Mouse (Mus musculus): ENCODE data around the gene Morn5.

Morn5 gene

DNA sequence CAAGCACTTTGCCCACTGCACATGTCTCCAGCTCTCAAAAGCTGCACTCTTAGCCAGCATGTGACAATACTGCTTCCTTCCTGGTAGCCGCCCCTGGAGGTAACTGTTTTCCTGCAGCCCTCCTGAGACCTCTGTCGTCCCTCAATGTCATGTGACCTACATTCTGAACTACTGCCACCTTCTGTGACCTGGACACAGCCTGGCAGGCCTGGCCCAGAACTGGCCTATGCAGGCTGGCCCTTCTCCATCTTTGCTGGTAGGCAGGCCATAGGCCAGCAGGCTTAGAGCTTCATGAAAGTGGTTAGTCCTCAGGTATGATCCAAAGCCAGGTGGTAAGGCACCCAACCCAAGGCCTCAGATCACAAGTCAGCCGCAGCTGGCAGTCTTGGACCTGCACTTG lies 24.5 kb downstream of the Morn5 start:
- DNase-seq: no peak

DNA sequence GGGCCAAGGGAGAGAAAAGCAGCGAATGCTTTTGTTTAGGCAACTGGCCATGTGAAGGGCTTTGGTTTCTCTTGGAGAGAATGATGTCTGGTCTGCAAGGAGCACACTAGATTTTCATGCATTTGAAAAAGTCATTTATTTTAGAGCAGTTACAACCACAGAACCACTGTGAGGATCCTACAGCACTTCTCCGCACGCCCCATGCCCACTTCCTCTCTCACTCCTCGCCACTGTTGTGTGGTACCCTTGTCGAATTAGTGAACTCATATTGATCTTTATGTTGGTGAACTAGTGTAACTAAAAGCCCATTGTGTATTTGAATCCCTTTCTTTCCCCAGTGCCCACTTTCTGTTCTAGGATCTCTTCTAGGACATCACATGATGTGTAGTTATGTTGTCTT lies 26.0 kb downstream of the Morn5 start:
- no peak for DNase-seq

DNA sequence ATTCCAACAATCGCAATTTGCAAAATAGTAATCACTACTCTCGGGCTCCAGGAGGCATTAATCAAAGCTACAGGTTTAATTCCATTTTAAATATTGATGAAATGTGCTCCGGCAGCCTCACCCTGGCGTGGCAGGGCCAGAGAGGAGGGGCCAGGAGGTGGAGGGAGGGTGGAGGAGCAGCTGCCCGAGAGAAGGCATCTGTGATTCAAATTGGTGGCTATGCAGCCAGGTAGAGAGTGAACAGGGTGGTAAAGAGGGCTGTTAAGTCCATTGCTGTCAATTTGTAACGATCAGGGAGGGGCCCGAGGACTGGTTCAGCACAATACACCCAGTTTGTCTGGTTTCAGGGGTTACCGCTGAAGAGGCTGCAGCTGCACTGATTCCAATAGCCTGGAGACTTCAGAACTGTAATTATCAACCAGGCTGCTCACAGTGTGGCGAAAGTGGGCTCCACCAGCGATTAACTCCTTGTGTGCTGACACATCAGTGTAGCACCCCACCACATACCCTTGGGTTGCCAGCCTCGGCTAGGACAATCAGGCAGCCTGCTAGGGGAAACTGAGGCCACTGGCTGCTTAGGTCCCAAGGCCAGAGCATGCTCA lies 28.0 kb downstream of the Morn5 start:
- no peak for DNase-seq

DNA sequence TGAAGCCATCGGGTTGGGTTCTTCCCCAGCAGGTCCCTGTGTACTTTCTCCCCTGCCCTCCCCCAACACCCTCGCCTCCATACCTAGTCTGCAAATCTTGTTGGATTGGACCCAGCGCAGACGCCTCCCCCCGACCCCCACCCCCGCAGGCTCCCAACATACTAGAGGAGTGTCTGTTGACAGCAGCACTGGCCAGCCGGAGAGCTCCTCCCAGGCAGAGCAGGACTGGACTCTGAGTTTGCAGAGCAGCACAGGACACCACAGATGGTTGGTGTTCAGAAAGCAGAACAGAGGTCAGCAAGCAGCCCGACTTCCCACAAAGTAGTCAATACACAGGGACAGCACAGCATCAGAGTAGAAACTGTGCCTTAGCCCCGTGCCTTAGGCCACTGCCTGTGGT lies 32.2 kb downstream of the Morn5 start:
- DNase-seq: no peak

DNA sequence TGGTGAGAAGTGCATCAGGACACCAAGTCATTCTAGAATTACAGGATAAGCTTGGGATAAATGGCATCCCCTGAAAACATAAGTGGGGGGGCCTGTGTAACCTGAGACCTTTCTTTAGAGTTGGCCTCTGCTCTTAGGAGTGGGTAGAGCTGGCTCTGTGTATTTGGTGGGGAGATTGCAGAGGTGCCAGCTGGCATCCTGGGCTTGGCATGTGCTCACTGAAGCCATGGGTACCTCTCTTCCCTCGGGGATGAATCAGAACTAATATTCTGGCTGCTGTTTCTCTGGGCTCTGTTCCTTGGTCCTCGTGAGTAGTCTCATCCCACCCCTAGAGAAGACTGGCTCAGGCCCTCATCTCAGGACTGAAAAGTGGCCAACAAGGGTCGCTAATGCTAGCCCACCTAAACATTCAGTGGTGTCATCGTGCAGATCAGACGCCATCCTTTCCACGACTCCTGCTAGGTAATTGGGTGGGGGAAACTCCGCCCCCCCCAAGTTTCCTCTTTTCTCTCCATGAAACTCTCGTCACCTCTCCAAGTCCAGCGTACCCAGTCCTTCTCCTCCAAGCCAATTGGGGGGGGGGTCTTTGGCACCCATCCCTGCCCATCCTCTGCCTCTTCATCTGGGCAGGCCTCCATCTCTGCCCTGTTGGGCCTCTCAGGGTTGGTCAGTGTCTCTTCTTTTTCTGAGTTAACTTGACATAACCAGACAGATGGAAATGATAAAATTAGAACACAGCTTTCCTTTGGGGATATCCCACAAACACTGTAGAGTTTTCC lies 33.7 kb downstream of the Morn5 start:
- no peak for DNase-seq

DNA sequence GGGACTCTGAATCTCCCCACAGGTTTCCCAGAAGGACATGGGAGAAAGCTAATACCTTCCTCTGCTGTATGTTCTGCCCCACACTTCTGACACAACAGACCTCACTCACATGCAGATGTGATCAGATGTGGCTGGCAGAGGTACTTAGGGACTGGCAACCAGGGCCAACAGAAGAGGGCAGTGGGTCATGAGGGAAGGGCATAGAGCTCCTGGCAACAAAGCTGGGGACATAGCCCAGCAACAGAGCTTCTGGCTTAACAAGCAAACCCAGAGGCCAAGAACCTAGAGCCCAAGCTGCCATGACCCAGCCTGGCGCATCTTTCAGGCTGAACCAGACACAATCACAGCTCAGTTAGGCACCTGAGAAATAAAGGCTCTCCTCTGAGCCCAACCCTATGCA lies 35.8 kb downstream of the Morn5 start:
- no peak for DNase-seq

DNA sequence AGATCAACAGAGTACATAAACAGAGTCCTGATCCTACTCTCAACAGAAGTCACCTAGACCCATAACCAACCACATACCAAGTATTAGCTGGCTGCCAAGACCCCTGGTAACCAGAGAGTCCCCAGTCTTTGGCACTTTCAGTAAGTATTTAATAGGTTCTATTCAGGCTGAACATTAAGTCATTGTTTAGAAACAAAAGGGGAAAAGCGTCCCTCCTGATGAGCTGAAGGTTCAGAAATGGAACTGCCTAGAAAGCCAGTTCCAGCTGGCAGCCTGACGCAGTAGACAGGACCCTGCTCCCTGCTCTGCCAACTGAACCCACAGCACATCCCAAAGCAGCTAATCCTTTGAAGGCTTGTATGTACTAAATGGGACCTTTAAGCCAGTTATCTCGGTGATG lies 39.9 kb downstream of the Morn5 start:
- DNase-seq: no peak

DNA sequence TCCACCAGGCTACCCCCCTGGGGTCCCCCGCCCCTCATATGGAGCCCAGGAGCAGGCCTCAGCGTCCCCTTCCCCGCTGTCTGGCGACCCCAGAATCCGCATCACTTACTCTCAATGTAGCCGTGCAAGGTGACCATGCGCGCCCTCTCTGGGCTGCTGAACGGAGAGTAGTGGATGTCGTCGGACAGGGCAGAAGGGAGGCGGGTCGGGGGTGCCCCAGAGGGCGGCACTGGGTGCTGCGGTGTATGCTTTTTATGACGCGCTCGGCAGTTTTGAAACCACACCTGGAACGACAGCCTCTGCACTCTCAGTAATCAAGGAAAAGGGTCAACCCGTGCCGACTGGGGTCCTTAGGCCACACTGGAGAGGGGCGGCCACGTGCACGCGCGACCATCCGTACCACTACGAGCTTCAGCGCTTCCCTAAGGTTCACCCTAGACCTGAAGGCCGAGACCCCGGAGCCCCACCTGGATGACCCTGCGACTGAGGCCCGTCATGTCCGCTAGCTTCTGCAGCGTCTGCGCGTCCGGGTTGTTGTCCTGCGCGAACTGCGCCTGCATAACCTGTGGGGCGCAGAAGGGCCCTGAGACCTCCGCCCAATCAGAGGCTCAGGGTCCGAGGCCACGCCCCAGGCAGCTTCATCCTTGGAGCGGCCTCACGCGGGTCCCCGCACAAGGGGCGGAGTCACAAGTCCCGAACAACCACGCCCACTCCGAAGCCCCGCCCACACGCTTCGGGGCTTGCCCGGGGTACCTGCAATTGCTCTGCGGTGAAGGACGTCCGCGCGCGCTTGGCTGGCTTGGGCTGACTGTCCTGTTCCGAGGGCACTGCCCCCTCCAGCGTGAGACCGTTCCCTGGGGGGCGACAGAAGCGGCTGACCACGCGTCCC lies 41.8 kb downstream of the Morn5 start:
- DNase-seq: no peak

DNA sequence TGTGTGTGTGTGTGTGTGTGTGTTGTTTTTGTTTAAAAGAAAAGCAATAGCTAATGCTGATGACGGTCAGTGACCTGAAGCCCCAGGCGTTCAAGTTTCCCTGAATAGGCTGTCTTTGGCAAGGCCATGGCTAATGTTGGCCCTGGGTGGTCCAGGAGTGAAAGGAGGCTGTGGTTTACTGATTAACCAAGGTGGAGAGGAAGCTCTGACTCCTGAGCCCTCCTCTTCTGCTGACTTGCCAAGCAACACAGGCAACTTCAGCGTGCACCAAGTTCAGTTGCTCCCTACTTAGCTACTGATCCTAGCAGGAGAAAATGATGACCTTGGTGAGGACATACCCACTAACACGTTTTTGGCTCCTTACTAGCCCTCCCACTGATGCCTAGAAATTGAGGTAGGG lies 43.5 kb downstream of the Morn5 start:
- no peak for DNase-seq

DNA sequence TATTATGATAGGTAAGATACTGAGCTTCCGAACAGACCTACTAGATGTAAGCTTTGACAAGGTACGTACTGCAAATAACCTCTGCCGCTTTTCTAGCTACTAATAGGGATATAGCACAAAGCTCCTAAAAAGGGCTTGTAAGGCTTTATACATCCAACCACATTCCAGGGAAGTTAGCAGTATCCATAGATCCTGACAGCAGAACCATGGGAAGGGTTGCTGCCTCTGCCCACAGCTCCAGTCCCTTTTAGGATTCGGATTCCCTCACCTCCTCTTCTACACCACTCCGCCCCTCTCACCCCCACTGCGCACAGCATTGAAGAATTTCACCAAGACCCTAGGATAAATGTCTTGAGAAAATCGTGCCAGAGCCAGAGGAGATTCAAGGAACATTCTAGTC lies 44.0 kb downstream of the Morn5 start:
- no peak for DNase-seq

DNA sequence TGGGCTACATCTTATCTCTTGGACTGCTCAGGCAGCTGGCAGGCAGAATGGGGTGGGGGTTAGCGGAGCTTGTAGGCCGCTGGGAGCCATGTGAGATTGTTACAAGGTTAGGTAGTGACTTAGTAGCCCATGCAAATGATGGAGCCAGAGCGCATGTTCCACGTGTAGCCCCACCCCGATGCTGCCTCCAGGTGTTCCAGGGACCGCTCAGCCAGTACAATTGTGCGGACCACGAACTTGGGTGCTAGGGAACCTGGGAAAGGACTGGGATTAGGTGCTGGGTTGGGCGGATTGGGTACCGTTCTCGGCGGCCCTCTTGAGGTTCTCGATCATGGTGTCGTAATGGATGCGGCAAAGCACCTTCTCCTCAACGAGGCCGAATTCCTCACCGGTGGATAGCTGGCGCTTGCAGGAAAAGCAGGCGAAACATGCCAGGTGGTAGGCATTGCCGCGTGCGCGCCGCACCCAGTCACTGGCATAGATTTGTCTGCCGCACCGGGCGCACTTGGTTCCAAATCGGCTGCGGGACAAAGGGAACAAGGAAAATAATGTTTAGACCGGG lies 44.7 kb downstream of the Morn5 start:
- DNase-seq: no peak

DNA sequence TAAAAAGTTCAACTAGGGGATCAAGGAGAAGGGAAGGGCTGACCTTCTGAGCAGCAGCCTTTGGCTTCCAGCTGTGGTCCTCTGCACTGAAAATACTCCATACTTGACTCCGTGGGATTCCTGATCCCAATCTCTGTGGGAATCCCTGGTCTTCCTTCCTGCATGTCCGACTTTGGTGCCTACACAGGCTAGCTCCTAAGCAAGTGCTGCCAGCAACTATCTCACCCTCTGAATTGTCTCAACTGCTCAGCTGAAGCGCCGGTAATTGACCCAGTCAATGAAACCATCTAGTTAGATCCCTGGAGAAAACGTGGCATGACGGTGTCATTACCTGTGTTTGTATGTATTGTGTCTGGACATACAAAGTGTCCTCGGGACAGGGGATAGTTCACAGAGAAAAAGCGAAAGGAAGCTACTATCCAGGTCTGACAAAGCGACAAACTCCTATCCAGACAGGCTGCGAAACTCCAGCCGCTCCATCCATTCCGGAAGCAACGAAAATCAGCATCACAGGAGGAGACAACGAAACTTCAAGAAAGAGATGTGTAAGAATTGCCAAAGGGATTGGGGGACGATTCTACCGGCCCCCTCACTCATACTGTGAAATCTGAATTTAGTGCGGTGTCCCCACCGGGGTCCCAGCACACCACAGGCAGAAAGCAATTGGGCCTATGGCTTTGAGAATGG lies 48.0 kb downstream of the Morn5 start:
- no peak for DNase-seq

DNA sequence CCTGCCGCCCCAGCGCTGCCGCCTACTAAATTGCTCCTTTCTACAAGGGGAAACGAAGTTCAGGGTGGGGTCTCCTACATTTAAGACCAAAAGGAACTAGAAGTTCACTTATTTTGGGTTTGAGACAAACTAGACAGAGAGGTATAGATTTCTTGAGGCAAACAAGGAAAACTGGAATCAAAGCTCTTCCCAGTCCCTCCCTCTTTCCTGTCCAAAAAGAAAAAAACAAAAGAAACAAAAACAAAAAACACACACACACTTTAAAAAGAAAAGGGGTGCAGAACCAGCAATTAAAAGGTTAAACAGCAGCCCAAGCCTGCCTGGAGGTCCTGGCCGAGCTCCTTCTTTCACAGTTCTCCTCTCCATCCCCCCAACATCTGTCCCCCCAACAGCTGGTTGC lies 48.8 kb downstream of the Morn5 start:
- no peak for DNase-seq

DNA sequence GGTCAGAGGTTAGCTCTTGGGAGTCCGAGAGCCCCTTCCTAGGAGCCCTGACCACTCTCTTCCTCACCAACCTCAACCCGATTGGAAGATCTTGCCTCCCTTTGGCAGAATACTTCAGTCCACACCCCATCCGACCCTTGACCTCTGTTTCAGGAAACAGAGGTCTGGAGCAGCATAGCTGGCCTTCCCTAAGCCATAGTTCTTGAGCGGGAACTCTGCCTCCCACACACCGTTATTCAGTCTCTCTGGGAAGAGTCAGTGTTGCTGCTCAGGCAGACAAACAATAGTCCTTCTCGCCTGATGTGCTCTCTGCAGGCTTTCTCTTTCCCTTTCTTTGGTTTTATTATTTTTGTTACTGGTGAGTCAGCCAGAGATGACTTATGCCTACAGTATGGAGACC lies 50.5 kb downstream of the Morn5 start:
- DNase-seq: no peak

DNA sequence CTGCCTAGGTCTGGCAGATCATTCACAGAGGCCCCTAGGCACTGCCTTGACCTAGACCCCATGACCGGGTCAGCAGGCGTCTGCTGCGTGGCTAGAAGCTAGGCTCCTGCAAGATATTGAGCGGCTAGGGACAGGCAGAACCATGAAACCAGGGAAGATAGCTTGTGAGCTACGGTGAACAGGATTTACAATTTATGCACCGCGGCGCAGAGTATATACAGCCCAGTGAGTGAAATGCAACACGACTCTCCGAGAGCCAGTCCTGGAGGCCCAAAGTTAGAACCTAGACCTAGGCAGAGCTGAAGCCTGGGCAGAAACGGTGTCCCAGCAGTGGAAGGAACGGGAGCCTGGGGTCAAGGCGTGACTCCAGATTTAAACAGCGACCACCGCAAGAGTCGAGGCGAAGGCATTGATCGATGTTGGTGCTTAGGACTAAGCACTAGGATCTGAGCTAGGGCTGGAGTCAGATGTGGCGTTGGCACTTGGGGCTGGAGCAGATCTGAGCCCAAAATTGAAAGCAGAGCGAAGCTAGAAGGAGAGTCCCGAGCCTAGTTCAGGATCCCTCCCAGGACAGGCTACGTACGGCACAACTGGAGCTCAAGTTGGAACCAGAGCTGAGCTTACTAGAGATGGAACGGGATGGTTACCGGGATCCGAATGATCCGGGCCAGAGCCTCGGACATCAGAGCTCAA lies 52.8 kb downstream of the Morn5 start:
- no peak for DNase-seq

DNA sequence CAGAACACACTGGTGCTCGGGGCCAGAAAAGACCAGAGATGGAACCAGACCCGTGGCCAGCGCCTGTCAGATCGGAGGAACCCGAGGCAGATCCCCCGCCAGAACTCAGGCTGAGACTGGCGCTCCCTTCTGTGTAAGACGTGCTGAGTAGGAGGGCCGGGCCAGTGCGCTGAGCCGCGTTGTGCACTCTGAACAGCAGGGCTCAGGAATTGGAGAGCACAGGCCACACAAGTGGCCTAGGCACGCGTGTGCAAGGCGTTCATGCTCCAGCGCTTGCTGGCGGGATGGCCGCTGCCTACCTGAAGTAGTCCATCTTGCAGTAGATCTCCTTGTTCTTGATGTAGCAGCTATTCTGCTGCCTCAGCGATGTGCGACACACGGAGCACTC lies 53.3 kb downstream of the Morn5 start:
- DNase-seq: no peak

DNA sequence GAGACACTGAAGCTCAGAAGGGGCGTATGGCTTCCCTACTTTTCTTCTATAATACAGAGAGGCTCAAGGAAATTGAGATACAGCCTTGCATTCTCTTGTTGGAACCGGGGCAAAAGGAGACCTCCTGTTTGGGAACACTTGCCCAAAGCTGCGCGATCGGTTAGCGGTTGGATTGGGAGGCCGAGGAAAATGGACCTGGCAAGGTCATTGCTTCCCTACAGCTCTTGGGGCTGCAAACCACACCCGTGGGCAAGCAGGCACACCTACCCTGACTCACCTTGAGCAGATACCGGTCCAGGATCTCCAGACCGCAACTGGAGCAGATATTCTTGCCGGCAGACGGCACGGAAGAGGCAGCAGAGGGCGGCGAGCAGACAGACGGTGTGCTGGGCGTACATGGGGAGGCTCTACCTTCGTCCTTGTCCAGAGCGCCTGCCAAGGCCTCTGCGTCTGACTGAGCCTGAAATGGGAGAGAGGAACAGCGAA lies 53.9 kb downstream of the Morn5 start:
- DNase-seq: no peak

DNA sequence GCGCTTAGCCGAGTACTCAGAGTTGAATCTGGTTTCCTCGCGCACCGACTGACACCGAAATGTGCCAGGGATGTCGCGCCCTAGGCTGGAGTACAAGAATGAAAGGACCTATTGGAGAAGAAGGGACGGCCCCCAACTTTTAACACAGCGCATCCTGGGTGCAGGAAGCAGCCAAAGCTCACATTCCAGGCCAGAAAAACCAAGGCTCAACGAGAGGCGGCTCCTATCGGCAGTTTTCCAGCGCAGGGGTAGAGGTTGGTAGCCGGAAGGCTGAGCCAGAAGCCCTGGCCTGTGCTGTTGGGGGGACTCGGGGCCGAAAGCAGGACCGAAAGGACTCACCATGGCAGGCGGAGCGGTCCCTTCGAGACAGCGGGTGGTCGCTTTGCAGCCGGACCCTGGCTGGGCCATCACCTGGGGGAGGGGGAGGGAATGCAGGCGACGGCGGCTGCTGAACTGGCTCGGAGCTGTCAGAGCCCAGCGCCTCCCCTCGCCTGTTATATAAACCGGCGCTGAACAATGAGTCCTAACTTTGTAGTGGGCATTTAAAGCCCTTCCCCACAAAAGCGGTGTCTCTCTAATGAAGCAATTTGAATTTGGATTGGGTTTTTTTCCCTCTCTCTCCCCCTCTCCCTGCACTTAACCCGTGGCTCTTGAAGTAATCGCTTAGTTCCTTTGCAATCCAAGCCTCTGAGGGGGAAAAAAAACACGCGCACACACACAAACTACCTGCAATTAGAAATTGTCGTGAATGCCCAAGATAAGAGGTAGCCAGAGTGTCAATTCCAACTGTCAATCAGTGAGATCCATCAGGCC lies 54.5 kb downstream of the Morn5 start:
- no peak for DNase-seq

DNA sequence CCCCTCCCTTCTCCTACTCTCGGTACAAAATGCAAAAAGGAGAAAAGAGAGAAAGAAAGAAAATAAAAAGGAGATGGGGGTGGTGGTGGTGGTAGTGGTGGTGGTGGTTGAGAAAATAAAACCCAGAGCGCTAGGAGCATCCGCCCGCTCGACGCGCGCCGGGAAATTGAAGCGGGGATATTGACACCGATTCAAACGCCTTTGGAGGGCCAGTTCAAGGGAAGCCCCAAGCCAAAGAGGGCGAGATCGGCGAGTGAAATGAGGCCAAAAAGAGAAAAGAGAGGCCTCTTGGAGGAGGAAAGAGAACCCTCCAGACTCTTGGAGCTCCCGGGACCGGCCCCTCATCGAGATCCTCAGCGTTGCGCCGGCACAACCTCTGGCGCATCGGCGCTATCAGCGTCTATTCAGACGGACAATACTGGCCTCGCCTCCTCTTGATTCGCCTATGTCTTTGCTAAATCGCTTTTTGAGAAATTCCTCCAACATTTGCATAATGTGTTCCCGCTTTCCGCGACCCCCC lies 55.2 kb downstream of the Morn5 start:
- no peak for DNase-seq

DNA sequence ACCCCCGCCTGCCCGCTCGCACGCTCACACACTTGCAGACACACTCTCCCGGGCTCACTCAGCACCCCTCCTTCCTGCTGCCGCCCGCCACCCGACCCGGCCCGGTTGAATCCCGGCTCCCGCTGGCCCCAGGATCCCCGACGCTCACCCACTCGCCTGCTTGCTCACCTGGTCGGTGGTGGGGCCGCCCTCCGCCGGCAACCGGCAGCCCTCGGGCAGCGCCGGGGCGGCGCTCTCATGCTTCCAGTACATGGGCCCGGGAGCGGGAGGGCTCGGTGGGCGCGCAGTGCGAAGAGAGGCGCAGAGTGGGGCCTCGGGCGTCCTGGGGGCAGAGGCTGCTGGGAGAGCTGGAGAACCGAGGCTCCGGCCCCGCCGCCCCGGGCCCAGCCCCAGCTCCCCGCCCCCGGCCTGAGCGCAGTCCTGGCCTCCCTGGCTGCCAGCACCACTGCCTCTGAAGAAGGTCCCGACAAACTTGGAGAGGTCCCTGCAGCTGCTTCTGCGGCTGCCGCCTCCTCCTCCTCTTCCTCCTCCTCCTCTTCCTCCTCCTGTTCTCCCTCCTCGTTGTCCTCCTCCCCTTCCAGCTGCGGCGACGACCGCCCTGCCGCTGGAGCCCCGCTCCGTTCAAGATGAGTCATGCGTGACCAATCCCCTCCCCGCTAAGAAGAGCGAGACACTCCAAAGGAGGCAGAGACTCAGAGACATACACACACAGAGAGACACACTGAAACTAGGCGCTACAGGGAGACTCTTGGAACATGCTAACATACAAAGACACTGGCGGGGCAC lies 55.9 kb downstream of the Morn5 start, which contains the start of gene Lhx6:
Gene Lhx6, minus strand, starts transcription at position 453 of the 786 bp plus-strand sequence.
- no peak for DNase-seq
